Mouse (Mus musculus) midbrain, embryonic 14.5 days (tissue): Measurements from ENCODE around the gene Ccdc102a. TPM values are rescaled to one million over a fixed set of nuclear protein-coding genes. Genes with fewer than 3 reads are reported as not detected.

ENCODE experiments used
- polyA plus RNA-seq: library from polyadenylated mRNA; unstranded; fragments of >200 nt; fragmentation: Nextera tagmentation; extraction: Ambion mirVana; gene quantifications from 2 replicates; pipeline ENCODE4 v1.2.1, GENCODE M21; 2014

The Ccdc102a gene
- polyA plus RNA-seq, 1 experiment from 2014 or later, result 5.2 TPM

Other genes starting within 250 kb of the Ccdc102a start
- gene Pllp, start 221.8 kb downstream of the Ccdc102a start, polyA plus RNA-seq, result 0.82 and 1.3 TPM in 2 replicates
- gene Ccl22, start 172.5 kb downstream of the Ccdc102a start, polyA plus RNA-seq, result 0.67 TPM in 1 of 2 replicates, not detected in the other
- gene Cx3cl1, start 146.1 kb downstream of the Ccdc102a start, polyA plus RNA-seq, result 19.1 and 21.8 TPM in 2 replicates
- 0.81 TPM in 1 of 2 replicates, not detected in the other for gene Ccl17, start 107.6 kb downstream of the Ccdc102a start, polyA plus RNA-seq
- gene Coq9, start 79.8 kb downstream of the Ccdc102a start, polyA plus RNA-seq, result 54.9 and 56.0 TPM in 2 replicates
- gene Ciapin1, start 79.7 kb downstream of the Ccdc102a start, polyA plus RNA-seq, result 166 and 200 TPM in 2 replicates
- 117 and 127 TPM in 2 replicates for gene Polr2c, start 60.6 kb downstream of the Ccdc102a start, polyA plus RNA-seq
- 65.0 and 77.9 TPM in 2 replicates for gene Dok4, start 41.8 kb downstream of the Ccdc102a start, polyA plus RNA-seq
- 0.12 TPM in 1 of 2 replicates, not detected in the other for gene Adgrg5, start 5.6 kb upstream of the Ccdc102a start, polyA plus RNA-seq
- gene Adgrg1, start 56.7 kb upstream of the Ccdc102a start, polyA plus RNA-seq, result 112 and 165 TPM in 2 replicates
- gene Adgrg3, start 99.6 kb upstream of the Ccdc102a start, polyA plus RNA-seq, result 0.24 and 1.3 TPM in 2 replicates
- gene Drc7, start 137.0 kb upstream of the Ccdc102a start, polyA plus RNA-seq, result 1.2 TPM in 2 replicates
- gene Katnb1, start 163.1 kb upstream of the Ccdc102a start, polyA plus RNA-seq, result 42.4 and 46.1 TPM in 2 replicates